Mouse (Mus musculus) embryonic facial prominence, embryonic 10.5 days (tissue): ENCODE measurements around the gene Tek. TPM values are rescaled to one million over a fixed set of nuclear protein-coding genes. Genes with fewer than 3 reads are reported as not detected.

Experiments used
- DNase-seq: peaks from one replicate; pipeline ENCODE4 v3.0.0-alpha.2; 2017; ENCODE audit warnings: low spot score
- H3K27ac ChIP-seq: fragments of 300-500 bp; sonication (generic); replicated peaks from 2 replicates; pipeline ENCODE4 v1.5.1; 2016; ENCODE audit warnings: mild to moderate bottlenecking
- H3K27me3 ChIP-seq: fragments of 300-500 bp; sonication (generic); replicated peaks from 2 replicates; pipeline ENCODE4 v1.6.1; 2016; ENCODE audit warnings: low read depth, mild to moderate bottlenecking; ENCODE audit not compliant: poor library complexity, severe bottlenecking
- H3K36me3 ChIP-seq: fragments of 300-500 bp; sonication (generic); replicated peaks from 2 replicates; pipeline ENCODE4 v1.6.1; 2016; ENCODE audit warnings: mild to moderate bottlenecking, moderate library complexity
- H3K4me1 ChIP-seq: fragments of 300-500 bp; sonication (generic); 2 replicates; pipeline ENCODE4 v1.6.1; 2016
- H3K4me3 ChIP-seq: fragments of 300-500 bp; sonication (generic); 2 replicates; pipeline ENCODE4 v1.5.1; 2016; ENCODE audit warnings: mild to moderate bottlenecking, moderate library complexity
- H3K9me3 ChIP-seq: fragments of 300-500 bp; sonication (generic); 2 replicates; pipeline ENCODE4 v1.6.1; 2016; ENCODE audit warnings: mild to moderate bottlenecking
- WGBS: fragments of 180-500 bp; shearing (Covaris S2); methylation state at CpG from one replicate; pipeline ENCODE4 v1.1.7; 2016; 5-methylcytosine and 5-hydroxymethylcytosine counted together
- polyA plus RNA-seq: library from polyadenylated mRNA; unstranded; fragments of >200 nt; fragmentation: Nextera tagmentation; extraction: Ambion mirVana; gene quantifications from 2 replicates; pipeline ENCODE4 v1.2.1, GENCODE M21; 2016

Gene Tek
- polyA plus RNA-seq, 1 experiment from 2014 or later: 9.4 TPM

DNA sequence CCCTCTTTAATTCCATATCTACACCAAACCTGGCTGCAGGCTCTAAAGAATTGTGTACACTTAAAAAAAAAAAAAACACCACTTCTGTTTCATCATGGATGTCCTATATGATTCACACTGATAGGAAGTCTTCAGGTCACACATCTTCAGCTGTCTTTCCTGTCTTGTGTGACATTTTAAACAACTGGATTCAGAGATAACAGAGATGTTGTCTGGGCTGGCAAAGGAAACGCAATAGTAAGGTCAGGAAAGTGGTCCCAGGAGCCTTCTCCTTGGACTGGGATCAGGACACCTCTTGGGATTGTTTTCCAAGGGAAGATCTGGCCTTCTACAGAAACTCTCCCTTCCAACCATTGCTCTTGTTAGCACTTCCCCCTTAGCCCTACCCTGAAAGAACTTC lies 2.7 kb downstream of the Tek start:
- DNase-seq: no peak
- H3K4me1 ChIP-seq: peaks cover 3% of the 10 kb centered on the region; the same call in 1 of the 2 replicates
- H3K36me3 ChIP-seq: no peaks in the 10 kb centered on the region
- no peaks in the 10 kb centered on the region for H3K9me3 ChIP-seq
- no peak overlapping the region for H3K27ac ChIP-seq
- H3K27me3 ChIP-seq: no peaks in the 10 kb centered on the region
- 84% methylated on average over 1 of the region's 1 CpGs for WGBS
- H3K4me3 ChIP-seq: no peak overlapping the region

DNA sequence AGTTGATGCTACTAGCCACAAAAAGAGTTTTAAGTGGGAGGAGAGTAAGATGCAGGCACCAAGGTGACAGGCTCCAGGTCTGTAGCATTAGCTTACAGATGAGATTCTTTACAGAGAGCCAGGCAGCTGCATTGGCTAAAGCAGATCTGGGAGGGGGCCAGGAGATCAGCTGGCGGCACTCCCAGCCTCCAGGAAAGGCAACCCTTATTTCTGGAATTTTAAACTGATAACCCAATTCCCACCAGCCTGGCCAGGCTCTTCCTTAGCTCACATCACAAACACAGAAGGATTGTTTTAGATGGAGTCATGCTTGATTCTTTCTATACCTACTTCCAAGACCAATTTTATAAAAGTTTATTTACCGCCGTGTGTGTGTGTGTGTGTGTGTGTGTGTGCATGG lies 6.7 kb downstream of the Tek start:
- Histone ChIP-seq H3K9me3 (no peaks in the 10 kb centered on the region), H3K4me3 (no peak overlapping the region), H3K27ac (no peak overlapping the region), H3K27me3 (no peaks in the 10 kb centered on the region), H3K36me3 (no peaks in the 10 kb centered on the region), H3K4me1 (0 out of 2 replicates have a peak, but pooled peaks cover 13% of the 10 kb centered on the region)
- DNase-seq: no peak
- 74% methylated on average over 3 of the region's 3 CpGs for WGBS

DNA sequence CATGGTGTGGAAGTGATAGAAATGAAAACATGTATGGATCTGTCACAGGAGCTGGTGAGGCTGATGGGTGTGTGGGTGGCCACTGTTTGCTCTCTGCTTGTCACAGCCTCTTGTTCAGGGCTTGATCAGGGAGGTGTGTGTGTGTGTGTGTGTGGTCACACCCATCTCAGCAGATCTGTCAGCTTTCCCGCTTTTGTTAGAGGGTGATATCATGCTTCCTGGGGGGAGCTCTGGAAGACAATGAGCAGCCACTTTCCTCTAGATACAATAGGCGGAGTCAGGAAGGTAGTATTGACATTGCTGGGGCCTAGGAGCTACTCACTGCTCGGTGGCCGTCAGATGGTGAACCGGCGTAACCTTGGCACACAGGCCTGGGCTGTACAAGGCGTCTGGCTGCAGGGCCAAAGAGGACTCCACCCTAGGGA lies 7.3 kb downstream of the Tek start:
- no peak for DNase-seq
- 56% methylated on average over 7 of the region's 7 CpGs for WGBS

DNA sequence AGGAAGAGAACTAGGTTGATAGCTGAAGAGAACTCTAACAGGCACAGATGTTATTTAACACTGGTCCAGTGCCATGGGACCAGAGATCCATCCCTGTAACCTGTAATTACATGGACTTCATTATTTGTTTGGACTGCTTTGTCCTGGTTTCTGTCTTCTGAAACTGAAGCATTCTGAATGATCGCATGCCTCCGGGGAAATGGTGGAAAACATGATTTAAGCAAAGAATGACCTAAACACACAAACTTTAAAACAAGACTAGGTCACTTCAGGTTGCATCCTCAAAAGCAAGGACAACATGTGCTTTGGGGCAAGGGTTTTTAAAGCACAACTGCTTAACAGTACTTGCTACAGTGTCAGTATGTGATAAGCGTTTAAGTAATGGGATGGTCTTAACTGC lies 8.2 kb downstream of the Tek start:
- Histone ChIP-seq H3K27ac (no peak overlapping the region), H3K36me3 (no peaks in the 10 kb centered on the region), H3K4me3 (no peak overlapping the region), H3K27me3 (no peaks in the 10 kb centered on the region), H3K9me3 (no peaks in the 10 kb centered on the region), H3K4me1 (peaks cover 15% of the 10 kb centered on the region; the same call in 1 of the 2 replicates)
- DNase-seq: no peak
- WGBS: 85% methylated on average over 3 of the region's 3 CpGs

More for the DNA sequence above, 7.3 kb downstream of the Tek start:
- Histone ChIP-seq H3K9me3 (no peaks in the 10 kb centered on the region), H3K27ac (no peak overlapping the region), H3K4me1 (0 out of 2 replicates have a peak, but pooled peaks cover 13% of the 10 kb centered on the region), H3K4me3 (no peak overlapping the region), H3K36me3 (no peaks in the 10 kb centered on the region), H3K27me3 (no peaks in the 10 kb centered on the region)

DNA sequence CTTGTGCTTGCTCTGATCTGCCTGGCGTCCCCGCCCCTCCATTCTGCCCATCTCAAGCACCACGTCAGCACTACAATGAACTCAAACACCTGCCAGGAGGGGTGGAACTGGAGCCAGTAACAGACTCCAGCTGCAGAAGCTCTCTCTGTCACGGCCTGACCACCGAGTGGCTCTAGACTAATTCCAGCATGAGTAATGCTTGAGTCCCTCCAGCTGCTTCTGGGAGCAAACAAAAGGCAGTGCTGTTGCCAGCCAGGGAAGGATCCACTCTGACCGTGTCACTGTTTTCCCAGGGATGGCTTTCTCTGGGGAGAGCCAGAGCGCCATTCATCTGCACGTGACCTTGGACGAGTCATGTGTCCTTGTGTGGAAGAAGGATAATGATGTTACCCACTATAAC lies 13.4 kb downstream of the Tek start:
- H3K36me3 ChIP-seq: no peaks in the 10 kb centered on the region
- H3K4me1 ChIP-seq: peaks cover 11% of the 10 kb centered on the region; the same call in 1 of the 2 replicates
- H3K27ac ChIP-seq: no peak overlapping the region
- DNase-seq: peak; percentile 28
- H3K27me3 ChIP-seq: no peaks in the 10 kb centered on the region
- H3K9me3 ChIP-seq: no peaks in the 10 kb centered on the region
- H3K4me3 ChIP-seq: no peak overlapping the region
- WGBS: 40% methylated on average over 9 of the region's 9 CpGs

DNA sequence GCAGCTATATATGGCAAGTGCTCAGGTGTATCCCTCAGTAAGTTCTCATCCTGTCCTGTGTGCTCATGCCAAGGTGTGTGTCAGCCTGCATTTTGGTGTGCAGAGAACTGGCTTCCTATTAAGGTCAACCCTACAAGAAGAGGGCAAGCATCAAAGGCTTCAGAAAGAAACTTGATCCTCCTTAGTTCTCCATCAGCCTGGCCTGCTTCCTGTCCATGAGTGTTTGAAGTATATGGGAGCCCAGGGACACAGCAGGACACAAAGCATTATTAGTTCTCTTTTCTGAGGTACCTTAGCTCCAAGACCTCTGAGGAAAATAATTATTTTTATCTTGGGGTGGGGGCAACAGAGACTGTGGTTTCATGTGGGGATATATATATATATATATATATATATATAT lies 26.1 kb downstream of the Tek start:
- Histone ChIP-seq H3K4me1 (no peaks in the 10 kb centered on the region), H3K9me3 (no peaks in the 10 kb centered on the region), H3K36me3 (no peaks in the 10 kb centered on the region), H3K27me3 (no peaks in the 10 kb centered on the region), H3K4me3 (no peak overlapping the region), H3K27ac (no peak overlapping the region)
- DNase-seq: peak; percentile 18

DNA sequence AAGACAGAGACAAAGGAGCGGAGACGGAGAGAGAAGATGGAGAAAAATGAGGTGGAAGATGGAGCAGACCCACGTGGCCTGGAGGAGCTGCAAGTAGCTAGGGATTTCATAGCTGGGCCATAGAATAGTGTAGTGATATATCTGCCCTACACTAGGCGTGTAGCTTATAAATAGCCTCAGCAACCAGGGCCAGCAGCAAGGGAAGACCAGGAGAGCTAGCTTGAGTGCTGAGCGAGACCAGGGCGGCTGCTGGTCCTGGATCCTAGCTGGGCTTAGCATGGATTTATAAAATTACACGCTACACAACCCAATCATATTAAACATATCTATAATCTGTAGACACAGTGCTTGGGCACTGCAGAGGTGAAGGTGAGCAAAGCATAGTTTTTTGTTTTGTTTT lies 27.1 kb downstream of the Tek start:
- Histone ChIP-seq H3K27me3 (no peaks in the 10 kb centered on the region), H3K4me3 (no peak overlapping the region), H3K27ac (no peak overlapping the region), H3K36me3 (no peaks in the 10 kb centered on the region), H3K9me3 (no peaks in the 10 kb centered on the region), H3K4me1 (no peaks in the 10 kb centered on the region)
- DNase-seq: no peak
- WGBS: 84% methylated on average over 7 of the region's 7 CpGs

DNA sequence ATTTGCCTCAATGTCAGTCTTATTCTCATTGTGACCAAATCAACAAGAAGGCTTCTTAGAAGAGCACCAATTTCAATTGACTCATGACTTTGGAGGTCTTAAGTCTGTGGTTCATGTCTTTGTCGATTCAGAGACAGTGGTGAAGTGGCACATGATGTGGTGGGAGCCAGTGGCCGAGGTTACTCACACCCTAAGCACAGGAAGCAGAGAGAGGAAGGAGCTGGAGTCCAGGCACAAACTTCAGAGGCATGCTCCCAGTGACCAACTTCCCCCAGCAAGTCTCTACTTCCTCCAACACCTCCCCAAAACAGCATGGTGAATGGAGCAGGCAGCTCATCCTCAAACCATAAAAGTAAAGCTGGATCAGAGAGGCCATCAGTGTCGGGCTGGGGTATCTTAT lies 29.5 kb downstream of the Tek start:
- 84% methylated on average over 3 of the region's 3 CpGs for WGBS
- Histone ChIP-seq H3K27me3 (no peaks in the 10 kb centered on the region), H3K9me3 (no peaks in the 10 kb centered on the region), H3K4me1 (no peaks in the 10 kb centered on the region), H3K4me3 (no peak overlapping the region), H3K27ac (no peak overlapping the region), H3K36me3 (no peaks in the 10 kb centered on the region)
- DNase-seq: no peak

DNA sequence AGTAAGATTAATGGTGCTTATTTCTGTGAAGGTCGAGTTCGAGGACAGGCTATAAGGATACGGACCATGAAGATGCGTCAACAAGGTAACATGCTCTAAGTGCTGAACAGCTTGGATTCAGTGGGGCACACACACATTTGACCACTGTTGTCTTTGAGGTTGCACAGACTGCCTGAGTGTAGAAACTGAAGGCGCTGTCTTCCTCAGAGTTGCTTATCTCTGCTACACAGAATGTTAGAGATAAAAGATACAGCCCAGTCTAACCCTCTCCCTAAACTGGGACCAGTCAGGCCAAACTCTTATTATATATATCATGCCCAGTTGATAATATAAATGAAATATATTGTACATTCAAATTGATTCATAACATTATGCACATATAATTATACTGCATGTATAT lies 42.0 kb downstream of the Tek start:
- no peak for DNase-seq
- H3K9me3 ChIP-seq: no peaks in the 10 kb centered on the region
- no peak overlapping the region for H3K4me3 ChIP-seq
- H3K36me3 ChIP-seq: no peaks in the 10 kb centered on the region
- 96% methylated on average over 5 of the region's 5 CpGs for WGBS
- no peak overlapping the region for H3K27ac ChIP-seq
- no peaks in the 10 kb centered on the region for H3K27me3 ChIP-seq
- no peaks in the 10 kb centered on the region for H3K4me1 ChIP-seq

DNA sequence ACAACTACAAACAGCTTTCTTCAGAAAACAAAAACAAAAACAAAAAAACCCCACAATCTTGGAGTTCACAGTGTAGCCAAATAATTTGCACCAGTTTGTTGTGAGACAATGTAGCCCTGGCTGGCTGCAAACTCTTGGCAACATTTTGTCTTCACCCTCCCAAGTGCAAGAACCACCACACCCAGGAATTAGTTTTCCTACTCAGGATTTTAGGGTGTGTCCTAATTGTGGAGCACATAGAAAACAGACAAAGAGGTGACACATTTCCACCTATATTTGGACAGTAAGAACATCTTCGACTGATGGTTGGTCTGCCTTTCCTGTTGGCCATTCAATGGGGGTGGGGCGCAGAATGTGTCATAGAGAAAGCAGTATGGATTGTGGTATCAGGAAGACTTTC lies 46.8 kb downstream of the Tek start:
- 91% methylated on average over 2 of the region's 2 CpGs for WGBS
- Histone ChIP-seq H3K4me3 (no peak overlapping the region), H3K36me3 (no peaks in the 10 kb centered on the region), H3K27me3 (no peaks in the 10 kb centered on the region), H3K27ac (no peak overlapping the region), H3K4me1 (no peaks in the 10 kb centered on the region), H3K9me3 (no peaks in the 10 kb centered on the region)
- no peak for DNase-seq

DNA sequence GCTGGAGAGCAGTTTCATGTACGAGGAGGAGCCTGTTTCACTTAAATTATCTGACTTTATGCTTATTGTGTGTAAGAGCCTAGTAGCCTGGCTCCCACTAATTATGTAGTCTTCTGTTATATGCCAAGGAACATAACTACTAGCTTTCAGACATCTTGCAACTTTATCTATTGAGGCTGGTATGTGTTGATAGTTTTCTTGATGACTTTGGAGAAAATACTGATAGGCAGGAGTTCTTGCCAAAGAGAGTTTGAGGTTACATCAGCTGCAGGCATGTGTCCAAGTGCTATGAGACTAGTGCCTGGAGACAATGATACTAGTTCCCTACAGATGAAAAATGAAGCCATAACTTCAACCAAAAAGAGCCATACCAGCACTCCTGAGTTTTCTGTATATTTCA lies 64.1 kb downstream of the Tek start:
- H3K27me3 ChIP-seq: no peaks in the 10 kb centered on the region
- H3K9me3 ChIP-seq: no peaks in the 10 kb centered on the region
- no peak overlapping the region for H3K27ac ChIP-seq
- no peaks in the 10 kb centered on the region for H3K36me3 ChIP-seq
- H3K4me1 ChIP-seq: no peaks in the 10 kb centered on the region
- H3K4me3 ChIP-seq: no peak overlapping the region
- DNase-seq: no peak
- WGBS: 76% methylated on average over 1 of the region's 1 CpGs

DNA sequence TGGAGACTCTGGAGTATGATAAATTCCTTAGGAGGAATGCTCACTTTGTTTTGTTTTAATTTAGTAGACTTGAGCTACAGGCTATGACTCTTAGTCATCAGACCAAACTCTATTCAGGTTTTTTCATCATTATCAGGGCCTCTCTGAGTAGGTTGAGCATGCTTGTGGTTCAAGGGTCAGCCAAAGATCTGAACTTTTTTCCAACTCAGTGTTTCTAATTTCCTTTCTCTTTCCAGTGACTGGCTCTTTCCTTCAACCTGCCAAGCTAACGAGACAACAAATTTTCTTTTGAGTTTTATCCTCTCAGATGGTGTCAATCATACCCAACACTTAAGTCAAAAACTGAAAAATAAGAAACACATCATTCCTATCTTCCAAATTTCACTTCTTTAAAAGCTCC lies 71.5 kb downstream of the Tek start:
- Histone ChIP-seq H3K27ac (no peak overlapping the region), H3K36me3 (no peaks in the 10 kb centered on the region), H3K4me1 (no peaks in the 10 kb centered on the region), H3K9me3 (no peaks in the 10 kb centered on the region), H3K27me3 (no peaks in the 10 kb centered on the region), H3K4me3 (no peak overlapping the region)
- 80% methylated on average over 1 of the region's 1 CpGs for WGBS
- DNase-seq: no peak

DNA sequence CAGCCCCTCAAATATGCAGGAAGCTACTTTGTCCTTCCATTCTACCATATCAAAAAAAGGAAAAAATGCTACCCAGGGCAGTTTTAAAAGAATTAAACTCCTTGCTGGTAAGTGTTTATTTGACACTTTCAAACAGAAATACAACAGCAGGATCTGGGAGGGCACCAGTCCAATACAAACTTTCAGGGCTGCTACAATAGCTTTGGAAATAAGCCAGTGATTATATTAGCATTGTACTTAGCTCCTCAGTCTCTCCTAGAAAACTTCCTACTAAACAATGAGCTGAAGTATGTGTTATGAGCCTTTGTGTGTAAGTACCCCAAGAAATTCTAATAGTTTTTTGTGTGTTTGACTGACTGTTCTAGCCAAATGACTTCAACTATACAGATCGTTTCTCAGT lies 87.8 kb downstream of the Tek start:
- H3K27me3 ChIP-seq: no peaks in the 10 kb centered on the region
- H3K36me3 ChIP-seq: no peaks in the 10 kb centered on the region
- no peaks in the 10 kb centered on the region for H3K4me1 ChIP-seq
- DNase-seq: no peak
- no peak overlapping the region for H3K27ac ChIP-seq
- H3K9me3 ChIP-seq: peaks cover 4% of the 10 kb centered on the region; the same call in 1 of the 2 replicates
- 86% methylated on average over 1 of the region's 1 CpGs for WGBS
- no peak overlapping the region for H3K4me3 ChIP-seq

DNA sequence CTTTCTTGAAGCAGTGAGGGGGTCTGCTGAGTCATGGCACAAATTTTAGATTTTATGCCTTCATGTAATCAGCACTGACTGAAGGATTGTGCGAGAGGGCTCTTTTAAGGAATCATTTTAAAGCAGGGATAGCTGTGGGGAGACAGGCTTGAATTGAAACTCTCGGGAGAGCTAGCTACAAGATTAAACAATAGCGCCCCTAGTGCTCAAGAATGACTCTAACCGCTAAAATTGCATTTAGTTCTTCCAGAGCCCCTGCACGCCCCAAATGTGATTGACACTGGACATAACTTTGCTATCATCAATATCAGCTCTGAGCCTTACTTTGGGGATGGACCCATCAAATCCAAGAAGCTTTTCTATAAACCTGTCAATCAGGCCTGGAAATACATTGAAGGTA lies 88.3 kb downstream of the Tek start:
- peaks cover 4% of the 10 kb centered on the region; the same call in 1 of the 2 replicates for H3K9me3 ChIP-seq
- no peaks in the 10 kb centered on the region for H3K27me3 ChIP-seq
- WGBS: 38% methylated on average over 5 of the region's 5 CpGs
- no peaks in the 10 kb centered on the region for H3K36me3 ChIP-seq
- H3K27ac ChIP-seq: no peak overlapping the region
- DNase-seq: peak; percentile 10
- no peaks in the 10 kb centered on the region for H3K4me1 ChIP-seq
- H3K4me3 ChIP-seq: no peak overlapping the region
